Mouse (Mus musculus) gonadal fat pad, adult 2 months (tissue): ENCODE measurements around the gene Utp6. TPM values are rescaled to one million over a fixed set of nuclear protein-coding genes. Genes with fewer than 3 reads are reported as not detected.

ENCODE experiments used
- DNase-seq: peaks from one replicate; pipeline ENCODE4 v3.0.0-alpha.2; 2012; ENCODE audit warnings: low read depth
- polyA plus RNA-seq: library from polyadenylated mRNA; depleted of rRNA; stranded (reverse); fragments of >200 nt; gene quantifications from 2 replicates; pipeline ENCODE4 v1.2.3, GENCODE M21; 2012

The Utp6 gene
- polyA plus RNA-seq, 1 experiment = 8.2 TPM

DNA sequence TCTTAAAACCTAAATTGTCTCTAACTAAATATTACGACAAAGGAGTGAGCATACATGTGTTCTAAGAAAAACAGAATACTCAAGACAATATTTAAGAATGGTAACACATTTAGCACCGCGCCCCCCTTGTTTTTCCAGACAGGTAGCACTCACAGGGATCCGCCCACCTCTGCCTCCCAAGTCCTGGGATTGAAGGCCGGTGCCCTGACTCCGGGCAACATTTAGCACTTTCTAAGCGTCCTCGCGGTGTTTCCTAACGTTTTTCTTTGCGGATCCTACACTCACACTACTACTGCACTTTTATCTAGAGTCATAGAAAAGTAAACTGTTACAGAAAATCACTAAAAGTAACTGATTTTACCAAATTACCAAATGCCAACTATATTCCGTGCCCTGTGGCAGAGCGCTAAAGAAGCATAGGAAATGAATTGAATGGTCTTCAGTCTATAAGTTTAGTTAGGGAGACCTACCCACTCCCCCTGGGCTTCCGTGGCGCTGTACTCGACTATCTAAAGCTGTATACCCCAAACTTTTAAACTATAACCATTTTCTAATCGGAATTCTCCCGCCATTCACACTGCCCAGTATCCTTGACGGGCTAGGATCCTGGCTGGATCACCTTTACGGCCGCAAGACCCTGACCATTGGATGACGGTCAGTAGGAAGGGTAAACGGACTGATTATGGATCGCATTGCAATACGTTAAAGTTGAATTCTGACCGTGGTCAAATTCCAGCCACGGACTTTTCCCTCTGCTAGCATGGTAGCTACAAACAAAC lies 655 bp downstream of the Utp6 start:
- no peak for DNase-seq

DNA sequence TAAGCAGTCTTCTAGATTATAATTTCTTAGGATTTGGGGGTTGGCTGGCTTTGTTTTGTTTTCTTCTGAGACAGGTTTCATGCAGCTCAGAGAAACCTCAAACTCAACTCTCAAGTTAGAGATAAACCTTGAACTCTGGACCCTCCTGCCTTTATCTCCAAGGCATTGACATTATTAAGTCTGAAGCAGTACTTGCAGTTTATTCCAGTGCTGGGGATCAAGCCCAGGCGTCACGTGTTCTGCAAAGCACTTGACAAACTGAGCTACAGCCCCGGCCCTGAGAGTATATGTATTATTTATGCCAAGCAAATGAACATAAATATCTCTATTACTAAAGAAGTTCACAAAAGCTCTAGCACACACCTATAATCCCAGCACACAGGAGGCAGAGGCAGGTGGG lies 14.9 kb downstream of the Utp6 start:
- DNase-seq = no peak

GRCm38 (mm10) chr11:79943601-79944000 lies 18.6 kb downstream of the Utp6 start:
- no peak for DNase-seq

DNA sequence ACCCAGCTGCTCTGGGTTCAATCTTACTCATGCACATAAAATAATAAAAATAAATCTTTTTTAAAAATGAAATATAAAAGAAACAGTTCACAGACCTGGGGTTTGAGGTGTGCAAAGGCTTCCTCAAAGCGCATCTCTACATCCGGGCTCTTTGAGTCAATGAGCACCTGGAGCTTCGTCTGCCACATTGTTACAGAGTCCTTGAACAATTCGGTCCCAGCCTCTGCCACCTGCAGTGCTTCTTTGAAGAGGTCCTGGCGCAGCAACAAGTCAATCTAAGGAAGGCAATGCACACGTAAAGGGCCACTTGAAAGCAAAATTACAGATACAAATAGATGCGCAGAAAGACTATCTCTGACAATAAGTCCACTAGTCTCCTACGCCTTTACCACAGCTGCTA lies 19.1 kb downstream of the Utp6 start:
- no peak for DNase-seq

DNA sequence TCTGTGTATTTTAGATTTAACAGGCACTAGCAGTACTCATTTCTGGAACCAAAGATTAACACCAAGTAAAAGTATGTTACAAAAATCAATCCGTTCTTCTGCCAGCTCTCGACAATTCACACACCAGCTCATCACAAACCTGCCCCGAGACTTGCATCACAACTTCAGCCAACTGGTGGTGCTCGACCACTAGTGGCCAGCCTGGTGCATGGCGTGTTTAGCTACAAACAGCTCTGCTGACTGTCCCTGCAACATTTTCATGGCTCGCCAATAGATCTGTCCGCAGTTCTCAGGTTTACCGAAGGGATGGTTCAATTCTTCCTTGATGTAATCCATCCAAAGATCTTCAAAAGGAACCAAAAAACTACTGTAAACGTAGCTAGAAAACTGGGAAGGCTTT lies 26.4 kb downstream of the Utp6 start:
- no peak for DNase-seq

DNA sequence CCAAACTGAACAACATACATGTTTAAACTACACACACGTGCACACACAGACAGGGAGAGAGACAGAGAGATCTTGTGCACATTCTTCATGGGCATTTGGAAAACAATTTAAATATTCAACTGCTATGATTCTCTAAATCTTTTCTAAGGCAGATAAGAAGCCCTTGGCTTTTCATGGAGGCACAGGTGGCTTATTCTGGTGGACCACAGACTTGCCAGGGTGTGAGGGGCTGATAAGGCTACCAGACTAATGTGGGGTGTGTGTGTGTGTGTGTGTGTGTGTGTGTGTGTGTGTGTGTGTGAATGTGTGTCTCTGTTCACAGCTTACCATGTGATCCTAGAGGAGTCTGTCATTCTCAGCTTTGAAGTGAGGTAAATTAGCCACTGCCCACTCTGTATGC lies 39.4 kb downstream of the Utp6 start:
- no peak for DNase-seq

DNA sequence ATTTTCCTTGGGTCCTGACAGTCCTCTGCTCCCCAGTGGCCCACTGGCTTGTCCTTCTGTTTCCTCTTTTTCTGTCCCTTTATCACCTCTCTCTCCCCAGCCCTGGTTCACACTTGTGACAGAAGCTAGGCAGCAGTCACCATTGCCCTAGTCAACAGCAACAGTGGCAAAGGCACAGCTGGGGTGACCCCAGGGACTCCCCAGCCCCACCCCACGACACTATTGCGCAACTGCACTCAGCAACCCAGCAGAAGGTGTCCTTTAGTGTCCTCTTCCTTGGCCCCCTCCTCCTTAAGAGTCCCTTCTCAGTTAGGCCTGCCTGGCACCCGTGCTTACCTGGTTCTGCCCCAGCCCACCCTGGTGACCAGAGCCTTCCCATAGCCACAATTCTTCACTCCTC lies 40.0 kb downstream of the Utp6 start:
- DNase-seq = no peak

GRCm38 (mm10) chr11:79920505-79921025 lies 41.6 kb downstream of the Utp6 start:
- no peak for DNase-seq

- DNase-seq = peak; percentile 38
Measured at GRCm38 (mm10) chr11:79919685-79920504, 42.3 kb downstream of the Utp6 start.

- no peak for DNase-seq
Measured at GRCm38 (mm10) chr11:79915696-79916349, 46.4 kb downstream of the Utp6 start.

- peak; percentile 49 for DNase-seq
Measured at GRCm38 (mm10) chr11:79908600-79909483, 53.3 kb downstream of the Utp6 start.

DNA sequence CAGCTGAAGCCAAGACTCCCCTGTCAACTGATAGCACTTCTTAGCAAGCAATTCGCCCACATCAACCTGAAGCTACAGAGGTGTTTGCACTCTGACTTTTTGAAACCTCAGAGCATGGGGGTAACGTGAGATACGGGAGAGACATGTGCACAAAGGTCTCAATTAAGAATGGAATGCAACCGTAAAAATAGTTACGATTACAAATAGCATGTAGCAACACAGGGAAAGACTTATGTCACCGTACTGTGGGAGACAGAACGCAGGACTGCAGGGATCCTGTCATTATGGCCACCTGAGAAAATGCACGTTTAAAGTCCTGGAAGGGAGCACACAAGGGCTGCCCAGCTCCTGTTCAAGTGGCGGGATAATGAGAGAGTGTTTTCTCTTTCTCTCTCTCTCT lies 55.3 kb downstream of the Utp6 start:
- no peak for DNase-seq

DNA sequence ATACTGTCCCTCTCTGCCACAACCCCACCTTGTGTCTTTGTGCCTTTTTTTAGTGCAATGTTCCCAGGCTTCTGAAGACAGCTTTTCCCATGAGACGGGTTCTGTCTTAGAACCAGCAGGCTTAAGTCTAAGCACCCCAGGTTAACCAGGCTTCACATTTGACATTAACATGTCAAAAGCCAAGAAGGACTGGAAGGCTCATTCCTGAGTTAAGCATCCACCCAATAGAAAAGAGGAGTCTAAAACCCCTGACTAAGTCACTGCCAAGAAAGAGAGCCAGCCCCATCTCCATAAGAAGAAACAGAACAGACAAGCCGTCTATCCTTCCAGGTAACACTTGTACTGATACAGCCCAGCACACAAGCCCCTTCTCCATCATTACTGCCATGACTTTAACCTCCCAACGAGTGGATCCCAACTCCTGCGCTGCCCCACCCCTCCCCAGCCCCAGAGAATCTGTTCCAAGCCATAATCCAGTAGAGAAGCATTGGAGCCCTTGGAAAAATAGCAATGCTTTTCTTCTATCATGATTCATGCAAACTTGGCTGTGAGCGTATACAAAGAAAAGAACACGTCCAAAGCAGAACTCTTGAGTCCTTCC lies 59.2 kb downstream of the Utp6 start:
- DNase-seq = no peak

- no peak for DNase-seq
Measured at GRCm38 (mm10) chr11:79901146-79901545, 61.0 kb downstream of the Utp6 start.

DNA sequence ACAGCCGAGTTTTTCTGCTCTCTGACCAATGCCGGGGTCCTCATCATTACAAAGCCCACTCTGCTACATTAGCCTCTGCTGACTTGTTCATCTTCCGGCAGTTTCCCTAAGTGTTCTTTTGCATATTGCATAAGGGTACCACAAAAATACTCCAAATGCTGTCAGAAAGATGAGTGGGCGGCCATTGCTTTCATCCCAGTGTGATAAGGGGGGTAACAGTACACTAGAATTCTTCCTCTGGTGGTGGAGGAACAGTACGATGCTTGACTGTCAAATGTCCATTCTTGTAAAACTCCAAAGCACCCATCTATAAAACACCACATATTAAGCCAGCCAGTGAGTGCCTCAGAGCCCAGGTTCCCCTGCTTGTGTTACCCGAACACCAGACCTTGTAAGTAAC lies 69.9 kb downstream of the Utp6 start:
- no peak for DNase-seq

DNA sequence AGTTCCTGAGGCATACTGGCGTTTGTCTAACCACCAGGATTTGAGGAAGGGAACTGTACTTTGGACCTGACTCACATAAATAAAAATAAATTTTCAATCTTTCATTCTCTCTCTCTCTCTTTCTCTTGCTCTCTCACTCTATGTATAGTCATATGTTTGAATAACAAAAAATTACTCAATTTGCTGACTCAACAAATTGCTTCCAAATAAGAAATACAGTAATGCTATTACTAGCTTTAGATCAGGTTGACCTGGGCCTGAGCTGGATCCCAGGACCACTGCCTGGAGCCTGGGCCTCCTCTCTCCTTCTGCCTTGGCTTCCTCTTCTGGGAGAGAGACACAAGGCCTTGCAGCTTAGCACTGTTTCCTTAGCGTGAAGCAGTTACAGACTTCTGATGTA lies 71.4 kb downstream of the Utp6 start:
- no peak for DNase-seq

- no peak for DNase-seq
Measured at GRCm38 (mm10) chr11:79886961-79887360, 75.2 kb downstream of the Utp6 start.

- DNase-seq = no peak
Measured at GRCm38 (mm10) chr11:79886395-79886794, 75.8 kb downstream of the Utp6 start.

- DNase-seq = no peak
Measured at GRCm38 (mm10) chr11:79885713-79886393, 76.3 kb downstream of the Utp6 start.

DNA sequence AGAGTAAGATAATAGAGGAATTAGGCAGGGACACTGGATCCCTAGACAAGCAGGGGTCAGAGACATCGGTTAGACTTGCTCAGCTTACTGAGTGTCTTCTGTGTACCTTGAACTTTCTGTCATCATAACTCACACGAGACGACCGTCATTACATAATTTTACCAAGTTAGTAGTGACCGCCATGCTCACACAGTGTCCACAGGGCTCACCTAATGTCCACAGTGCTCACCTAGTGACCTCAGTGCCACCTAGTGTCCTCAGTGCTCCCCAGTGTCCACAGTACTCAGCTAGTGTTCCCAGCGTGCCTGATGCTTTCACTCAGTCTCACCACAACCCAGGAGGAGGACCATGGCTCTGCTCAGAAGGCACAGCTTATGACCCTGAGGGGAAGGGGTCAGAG lies 77.4 kb downstream of the Utp6 start:
- no peak for DNase-seq
